Mouse (Mus musculus) heart, postnatal 0 days (tissue): ENCODE measurements around the gene Pbx3.

Source experiments
- CTCF ChIP-seq: IDR thresholded peaks from 2 replicates; pipeline ENCODE4 v1.5.1; 2016; ENCODE audit warnings: antibody characterized with exemption, control low read depth, low read depth
- EP300 ChIP-seq: IDR thresholded peaks from 2 replicates; pipeline ENCODE4 v1.6.1; 2016; ENCODE audit warnings: antibody characterized with exemption, low read depth

GRCm38 (mm10) chr2:34234274-34234673 lies 138.7 kb downstream of the Pbx3 start:
- no peak for TF ChIP-seq CTCF
- TF ChIP-seq EP300 = no peak
